Mouse (Mus musculus): ENCODE data around the gene Trim17.
"Not testable (repeated sequence)": the region's sequence is repeated elsewhere in the genome, so short reads cannot be mapped to it uniquely, and the experiment has no call there.

The Trim17 gene

DNA sequence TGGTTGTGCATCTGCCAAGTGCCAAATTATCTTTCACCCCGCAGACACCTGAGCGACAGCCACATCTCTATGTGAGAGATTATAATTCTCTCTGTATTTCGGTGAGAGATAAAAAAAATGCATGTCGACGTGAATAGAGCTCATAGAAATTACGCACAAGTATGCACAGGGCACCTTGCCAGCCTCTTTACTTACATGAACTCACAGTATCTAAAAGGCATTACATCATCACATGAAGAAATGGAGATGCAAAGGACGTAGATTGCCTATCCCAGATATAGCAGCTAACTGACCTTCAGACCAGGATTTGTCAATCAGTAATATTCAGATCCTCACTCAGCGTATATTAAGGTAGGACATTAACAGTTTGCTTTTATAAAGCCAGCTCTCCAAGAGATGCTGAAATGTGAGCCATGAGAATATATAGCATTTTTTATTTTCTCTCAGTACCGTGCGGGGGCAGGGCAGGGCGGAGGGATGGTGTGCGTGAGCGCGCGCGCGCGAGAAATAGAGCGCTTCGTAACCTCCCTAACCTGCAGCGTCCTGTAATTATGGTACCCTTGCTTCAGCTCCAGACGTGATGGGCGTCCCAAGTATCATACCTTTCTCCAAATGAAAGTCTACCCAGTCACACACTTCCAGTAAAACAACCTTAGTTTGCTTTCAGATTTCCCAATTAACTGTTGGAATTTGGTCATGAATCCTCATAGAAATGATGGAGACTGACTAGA, 6.5 kb upstream of the Trim17 start:
- no peak for DNase-seq (ENCODE audit: low spot score)

DNA sequence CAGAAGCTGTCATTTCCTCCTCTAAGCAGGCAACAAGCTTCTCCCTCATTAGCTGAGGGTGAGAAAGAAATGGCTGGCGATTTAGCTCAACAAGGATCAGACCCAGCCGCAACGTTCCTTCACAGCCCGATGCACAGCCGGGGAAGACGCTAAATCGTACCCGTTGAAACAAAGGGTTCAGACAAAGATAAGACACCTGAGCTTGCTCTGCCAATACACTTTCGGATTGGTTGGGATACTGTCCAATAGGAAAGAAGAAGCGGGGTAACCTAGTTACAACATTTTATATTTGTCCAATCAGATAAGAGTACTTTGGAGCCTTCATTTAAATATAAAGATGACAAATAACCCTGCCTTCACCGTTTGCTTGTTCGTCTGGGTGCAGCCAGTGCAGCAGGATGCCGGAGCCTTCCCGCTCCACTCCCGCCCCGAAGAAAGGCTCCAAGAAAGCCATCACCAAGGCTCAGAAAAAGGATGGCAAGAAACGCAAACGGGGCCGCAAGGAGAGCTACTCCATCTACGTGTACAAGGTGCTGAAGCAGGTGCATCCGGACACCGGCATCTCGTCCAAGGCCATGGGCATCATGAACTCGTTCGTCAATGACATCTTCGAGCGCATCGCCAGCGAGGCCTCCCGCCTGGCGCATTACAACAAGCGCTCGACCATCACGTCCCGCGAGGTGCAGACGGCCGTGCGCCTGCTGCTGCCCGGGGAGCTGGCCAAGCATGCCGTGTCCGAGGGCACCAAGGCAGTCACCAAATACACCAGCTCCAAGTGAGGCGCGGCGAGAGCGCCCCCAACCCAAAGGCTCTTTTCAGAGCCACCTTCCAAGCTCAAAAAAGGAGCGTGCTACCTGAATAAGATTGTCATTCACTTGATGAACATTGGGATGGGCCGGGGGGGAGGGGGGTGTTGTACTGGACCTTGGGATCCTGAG, 5.7 kb upstream of the Trim17 start, which contains the start of gene Hist3h2ba:
Gene Hist3h2ba (plus strand): TSS at position 379 of the 938 bp plus-strand sequence.
- no peak for DNase-seq (ENCODE audit: low spot score)

DNA sequence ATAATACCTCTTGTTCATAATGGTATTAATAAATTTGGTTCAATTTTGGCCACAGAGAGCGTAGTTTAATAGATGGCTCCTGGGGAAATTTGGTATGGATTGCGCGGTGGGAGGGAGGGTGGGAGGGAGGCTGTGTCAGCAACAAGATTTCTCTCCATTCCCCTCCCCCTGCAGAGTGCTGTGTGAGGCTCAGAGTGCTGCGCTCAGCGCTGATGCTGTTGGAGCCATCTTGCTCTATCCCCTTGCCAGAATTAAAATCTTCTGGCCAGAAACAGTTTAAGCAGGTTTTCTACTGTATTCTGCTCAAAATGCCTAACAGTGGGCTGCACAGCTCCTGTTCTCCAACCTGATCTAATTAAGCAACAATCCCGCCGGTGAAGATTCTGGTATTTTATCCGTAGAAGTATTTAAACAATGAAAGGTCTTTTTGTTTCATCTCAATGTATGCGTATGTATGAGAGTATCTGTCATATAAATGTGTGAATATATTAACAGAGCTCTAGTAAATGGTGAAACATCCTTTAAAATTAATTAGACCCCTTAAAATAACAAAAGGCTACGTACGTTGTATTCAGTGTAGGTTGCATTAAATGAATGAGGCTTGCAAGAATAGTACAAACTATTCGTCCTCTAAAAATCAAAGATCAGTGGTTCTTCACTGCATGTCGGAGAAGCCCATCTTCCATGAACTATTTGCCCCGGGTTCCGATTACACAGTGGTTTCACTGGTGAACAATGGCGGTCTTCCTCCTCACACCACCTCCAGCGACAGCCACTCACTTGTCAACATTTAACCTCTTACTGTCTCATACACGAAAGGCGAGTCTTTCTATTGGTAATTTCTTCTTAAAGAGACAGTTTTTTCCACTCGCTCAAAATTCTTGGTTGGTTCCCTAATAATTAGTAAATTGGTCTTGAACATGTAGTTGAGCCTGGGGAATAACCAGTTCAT, 4.7 kb upstream of the Trim17 start:
- DNase-seq (ENCODE audit: low spot score), result no peak

DNA sequence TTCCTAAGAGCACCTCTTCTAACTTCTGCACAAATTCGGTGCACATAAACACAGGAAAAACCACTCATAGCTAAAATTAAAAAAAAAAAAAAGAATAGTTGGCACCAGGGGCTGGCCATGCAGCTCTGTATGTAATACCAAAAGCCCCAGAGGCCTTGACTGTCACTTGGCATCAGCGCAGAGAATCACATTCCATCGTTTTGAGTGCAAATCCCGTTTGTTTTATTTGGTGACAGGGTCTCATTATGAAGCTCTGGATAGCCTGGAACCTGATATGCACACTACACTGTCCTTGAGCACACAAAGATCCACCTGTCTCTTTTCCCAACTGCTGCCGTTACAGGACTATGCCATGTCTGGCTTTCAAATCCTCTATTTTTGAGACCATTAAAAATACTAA, 3.3 kb upstream of the Trim17 start:
- no peak for DNase-seq (ENCODE audit: low spot score)

DNA sequence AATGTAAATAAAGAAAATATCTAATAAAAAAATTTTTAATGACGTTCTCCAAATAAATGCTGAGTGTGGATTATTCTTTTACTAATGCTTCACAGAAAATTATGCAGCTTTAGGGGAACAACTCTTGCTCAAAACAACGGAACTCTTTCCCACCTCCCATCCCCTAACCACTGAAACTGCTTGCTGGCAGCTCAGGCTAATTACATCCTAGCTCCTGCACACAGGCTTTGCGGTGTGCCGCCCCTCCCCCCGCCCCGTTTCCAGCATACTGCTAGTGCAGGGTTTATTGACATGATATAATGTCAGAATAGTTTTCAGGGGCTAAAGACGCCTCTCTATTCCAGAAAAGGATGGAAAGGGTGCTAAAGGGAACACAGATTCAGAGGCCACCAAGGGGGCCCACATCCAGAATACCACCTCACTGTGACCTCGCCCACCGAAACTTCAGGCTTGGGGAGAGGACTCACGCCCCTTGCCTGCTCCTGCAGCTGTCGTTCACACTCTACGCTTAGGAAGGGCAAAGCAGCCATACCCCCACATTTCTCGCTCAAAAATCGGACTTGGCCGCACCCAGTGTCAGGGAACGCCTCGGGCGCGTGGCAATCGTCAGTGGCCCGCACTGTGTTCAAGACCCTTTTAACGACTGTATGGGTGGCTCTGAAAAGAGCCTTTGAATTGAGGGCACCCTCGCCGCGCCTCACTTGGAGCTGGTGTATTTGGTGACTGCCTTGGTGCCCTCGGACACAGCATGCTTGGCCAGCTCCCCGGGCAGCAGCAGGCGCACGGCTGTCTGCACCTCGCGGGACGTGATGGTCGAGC, 925 bp upstream of the Trim17 start:
- no peak for DNase-seq (ENCODE audit: low spot score)

DNA sequence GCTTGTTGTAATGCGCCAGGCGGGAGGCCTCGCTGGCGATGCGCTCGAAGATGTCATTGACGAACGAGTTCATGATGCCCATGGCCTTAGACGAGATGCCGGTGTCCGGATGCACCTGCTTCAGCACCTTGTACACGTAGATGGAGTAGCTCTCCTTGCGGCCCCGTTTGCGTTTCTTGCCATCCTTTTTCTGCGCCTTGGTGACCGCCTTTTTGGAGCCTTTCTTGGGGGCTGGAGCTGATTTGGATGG, 390 bp upstream of the Trim17 start:
- not testable (repeated sequence) for DNase-seq (ENCODE audit: low spot score)

DNA sequence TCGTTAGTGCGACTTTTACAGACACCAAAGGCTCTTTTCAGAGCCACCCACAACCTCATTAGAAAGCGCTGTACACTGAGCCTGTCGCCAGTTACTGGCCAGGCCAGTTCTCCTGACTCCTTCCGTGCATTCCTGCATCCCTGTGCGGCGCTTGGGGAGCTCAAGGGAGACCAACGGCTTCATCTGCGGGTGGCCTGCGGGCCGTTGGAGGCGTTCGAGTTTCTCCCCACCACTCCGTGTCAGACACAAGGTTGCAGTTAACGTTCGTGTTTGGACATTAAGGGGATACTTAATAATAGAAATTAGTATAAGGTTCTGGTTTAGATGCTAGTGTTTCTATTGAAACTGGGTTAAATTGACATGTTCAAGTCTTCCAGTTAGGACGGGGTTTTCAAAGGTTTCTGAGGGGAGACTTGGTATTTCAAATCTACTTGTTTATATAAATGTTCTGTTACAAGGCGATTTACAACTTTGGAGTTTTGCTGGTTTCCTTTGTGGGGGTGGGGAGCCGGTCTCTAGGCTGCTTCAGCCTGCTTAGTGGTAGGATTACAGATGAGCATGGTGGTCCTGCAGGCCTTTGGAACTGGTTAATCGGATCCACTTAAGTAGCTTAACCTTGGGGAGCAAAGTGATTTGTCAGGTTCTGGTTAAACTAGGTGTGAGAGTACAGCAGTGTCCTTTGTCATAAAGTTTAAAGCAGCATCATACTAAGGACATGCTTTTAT, 820 bp downstream of the Trim17 start:
- no peak for DNase-seq (ENCODE audit: low spot score)

DNA sequence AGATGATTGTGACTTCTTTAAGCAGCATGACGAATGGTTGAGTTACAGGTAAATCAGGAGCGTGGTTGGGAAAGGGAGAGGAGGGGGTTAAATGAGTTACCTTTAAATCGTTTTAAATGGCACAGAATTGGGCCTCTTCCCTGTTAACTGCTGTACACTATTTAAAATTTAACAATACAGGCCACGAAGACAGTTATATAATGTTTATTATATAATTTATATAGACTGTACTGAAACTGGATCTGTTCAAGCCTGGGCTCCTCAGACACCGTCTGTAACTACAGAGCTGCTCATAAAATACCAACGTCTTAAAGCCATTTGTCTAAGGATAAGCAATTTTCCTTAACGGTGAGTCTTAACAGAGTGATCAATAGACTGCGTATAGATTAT, 1.4 kb downstream of the Trim17 start:
- no peak for DNase-seq (ENCODE audit: low spot score)

DNA sequence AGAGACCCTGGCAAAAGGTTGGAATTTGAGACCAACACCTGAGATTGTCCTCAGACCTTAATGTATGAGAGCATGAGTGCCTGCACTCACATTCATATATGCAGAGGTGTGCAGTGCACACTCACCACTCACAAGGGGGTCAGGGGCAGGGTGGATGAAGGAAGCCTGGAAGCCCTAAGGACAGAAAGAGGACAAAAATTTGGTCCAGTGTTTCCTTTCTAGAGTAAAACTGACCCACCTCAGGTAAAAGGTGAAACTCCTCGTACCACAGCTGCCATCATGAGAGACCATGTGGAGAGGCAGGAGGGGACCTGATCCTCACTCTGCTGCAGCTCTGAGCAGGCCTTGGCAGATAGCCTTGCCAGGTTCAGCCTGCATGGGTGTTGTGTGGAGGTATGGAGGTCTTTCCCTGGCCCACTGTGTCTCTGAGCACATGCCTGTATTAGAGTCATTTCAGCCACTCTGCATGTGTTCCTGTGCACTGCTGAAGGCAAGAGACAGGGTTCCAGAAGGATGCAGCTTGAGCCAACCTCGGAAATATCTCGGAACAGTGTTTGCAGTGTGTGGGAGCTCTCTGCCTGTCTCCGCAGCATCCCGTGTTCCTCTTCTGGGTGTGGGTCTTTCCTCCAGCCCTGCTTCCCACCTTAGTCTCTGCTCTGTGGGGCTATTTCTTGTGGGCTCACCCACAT, 2.9 kb downstream of the Trim17 start:
- DNase-seq (ENCODE audit: low spot score), result no peak

DNA sequence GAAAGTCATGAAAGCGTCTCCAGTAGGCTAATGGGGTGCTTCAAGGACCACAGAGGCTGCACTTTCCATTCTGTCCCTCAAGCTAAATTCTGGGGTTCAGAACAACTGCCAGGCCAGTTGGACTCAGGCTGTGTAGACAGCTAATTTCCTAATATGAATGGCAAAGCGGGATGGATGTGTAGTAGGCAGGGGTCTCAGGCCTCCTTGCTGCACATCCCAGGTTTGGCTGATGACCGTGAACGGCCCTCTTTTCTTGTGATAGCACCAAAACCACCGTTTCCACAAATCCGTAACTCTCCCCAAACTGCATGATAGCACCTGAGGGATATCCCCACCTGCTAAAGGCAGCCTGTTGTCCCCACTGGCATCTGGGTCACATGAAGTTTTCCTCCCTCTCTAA, 4.1 kb downstream of the Trim17 start:
- DNase-seq (ENCODE audit: low spot score), result no peak

DNA sequence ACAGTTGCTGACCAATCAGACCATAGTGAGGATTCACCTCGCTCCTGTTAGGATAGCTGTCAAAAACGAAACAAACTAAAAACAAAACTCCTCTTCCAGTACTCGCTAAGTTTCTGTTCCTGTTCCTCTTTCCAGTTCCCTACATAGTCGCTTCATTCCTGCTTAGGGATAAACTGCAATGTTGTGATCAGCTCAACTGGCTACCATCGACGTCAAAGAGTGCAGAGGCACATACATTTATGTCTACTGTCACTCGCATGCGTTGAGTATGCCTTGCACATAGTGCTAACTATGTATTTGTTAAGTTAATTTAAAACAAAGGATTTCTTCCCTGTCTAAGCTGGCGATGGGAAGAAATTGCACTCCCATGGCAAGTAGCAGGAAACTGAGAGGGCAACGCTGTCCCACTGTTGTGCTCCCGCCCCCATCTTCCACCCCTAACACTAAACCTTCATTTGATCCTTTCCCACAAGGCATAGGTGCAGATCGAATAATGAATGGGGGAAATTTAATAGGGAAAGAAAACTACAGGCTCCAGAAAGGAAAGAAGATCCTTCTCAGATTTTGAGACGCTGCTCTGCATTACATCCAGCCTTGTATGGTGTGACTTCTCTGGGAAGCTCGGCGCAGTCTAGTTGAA, 4.8 kb downstream of the Trim17 start:
- no peak for DNase-seq (ENCODE audit: low spot score)

DNA sequence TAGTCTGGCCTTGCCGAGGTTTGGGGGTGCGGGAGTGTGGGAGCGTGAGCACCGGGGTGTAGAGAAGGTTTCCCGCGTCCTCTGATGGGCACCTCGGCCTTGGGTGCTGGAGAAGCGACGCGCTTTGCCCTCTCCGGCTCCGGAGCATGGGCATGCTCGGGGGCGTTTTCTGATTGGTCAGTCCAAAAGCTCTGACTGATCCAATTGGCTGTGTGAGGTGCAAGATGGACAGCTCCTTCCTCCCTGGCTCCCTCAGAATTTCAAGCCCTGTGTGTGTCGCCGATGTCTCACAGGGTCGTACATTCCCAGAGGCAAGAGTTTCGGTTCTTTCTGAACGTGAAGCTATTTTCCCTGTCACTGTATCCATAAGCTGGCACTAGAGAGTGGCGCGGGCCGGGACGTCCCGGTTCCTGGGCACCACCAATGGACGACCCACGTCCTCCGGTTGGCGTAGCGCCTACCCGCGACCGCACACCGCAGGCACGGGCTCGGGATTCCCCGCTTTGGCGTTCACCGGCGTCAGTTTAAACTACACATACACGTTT, 5.5 kb downstream of the Trim17 start:
- peak; percentile 36 for DNase-seq (ENCODE audit: low spot score)

DNA sequence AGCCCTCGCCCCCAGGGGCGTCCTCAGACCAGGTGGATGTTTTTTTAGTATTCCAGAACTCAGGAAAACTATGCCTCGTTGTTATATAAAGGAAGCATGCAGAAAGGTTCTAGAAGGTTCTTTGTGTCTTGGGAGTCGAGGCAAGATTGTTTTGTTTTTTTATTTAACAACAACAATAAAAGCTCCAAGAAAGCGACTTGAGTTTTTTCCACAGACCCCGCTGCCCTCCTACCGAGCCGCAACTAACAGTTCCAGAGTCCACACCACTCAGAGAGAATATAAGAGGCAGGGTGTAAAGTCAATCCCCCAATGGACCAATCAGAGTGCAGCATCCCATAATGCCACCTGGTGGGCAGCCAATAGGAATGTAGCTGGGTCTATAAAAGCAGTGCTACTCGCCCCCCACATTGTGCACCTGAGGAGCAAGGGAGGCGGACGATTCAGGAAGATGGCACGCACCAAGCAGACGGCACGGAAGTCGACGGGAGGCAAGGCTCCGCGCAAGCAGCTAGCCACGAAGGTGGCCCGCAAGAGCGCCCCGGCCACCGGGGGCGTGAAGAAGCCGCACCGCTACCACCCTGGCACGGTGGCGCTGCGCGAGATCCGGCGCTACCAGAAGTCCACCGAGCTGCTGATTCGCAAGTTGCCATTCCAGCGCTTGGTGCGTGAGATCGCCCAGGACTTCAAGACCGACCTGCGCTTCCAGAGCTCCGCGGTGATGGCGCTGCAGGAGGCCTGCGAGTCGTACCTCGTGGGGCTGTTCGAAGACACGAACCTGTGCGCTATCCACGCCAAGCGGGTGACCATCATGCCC, 7.1 kb downstream of the Trim17 start:
- no peak for DNase-seq (ENCODE audit: low spot score)

DNA sequence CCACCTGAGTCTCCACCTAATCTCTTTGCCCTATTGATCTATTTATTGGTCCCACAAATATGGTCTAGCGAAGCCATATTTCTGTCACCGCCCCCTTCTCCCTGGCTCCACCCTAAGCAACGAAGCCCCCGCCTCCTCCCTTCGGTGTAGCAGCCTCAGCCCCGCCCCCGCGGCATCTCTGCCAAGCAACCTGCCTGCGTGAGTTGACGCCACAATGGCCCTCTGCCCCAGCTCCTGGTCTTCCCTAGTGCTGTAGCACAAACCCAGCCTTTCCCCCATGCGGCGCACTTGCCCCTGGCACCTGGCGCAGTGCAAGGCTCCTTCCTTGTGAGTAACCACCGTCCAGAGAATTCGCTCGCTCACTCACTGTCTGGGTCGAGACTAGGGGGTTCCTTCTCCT, 9.1 kb downstream of the Trim17 start:
- DNase-seq (ENCODE audit: low spot score), result no peak

DNA sequence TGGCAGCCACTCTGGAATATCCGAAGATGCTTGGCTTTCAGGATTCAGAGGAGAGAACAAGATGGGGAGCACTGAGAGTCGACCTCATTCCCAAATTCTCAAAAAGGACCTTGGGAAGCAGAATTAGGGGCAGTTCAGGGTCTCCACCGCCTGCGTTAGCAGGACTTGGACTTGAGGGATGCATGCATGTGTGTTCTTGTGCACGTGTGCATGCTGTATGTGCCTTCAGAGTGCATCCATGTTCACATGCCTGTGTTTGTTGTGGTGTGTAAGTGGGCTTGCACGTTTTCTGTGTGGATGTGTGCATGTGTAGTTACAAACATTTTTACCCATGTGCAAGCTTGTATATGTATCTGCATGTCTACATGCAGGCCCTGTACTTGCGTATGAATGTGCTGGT, 9.7 kb downstream of the Trim17 start:
- DNase-seq (ENCODE audit: low spot score), result no peak

DNA sequence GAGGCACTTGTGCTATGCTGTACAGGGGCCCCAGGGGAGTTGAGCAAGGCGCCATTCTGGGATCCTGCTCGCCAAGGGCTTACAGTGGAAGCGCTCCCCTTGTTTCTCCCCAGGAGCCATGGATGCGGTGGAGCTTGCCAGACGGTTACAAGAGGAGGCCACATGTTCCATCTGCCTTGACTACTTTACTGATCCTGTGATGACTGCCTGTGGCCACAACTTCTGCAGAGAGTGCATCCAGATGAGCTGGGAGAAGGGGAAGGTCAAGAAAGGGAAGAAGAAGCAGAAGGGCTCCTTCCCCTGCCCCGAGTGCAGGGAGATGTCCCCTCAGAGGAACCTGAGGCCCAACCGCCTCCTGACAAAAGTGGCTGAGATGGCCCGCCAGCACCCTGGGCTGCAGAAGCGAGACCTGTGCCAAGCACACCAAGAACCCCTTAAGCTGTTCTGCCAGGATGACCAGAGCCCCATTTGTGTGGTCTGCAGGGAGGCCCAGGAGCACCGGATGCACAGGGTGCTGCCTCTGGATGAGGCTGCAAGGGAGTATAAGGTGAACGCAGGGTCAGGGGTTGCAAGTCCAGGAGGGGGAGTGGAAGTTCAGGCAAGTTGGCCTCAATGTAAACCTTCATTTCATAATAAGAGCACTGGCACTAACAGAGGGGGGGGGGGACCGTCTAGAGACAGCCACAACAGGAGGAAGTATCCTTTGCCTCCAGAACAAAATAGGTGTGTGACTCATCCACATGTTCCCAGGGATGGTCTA, 10.7 kb downstream of the Trim17 start:
- no peak for DNase-seq (ENCODE audit: low spot score)

DNA sequence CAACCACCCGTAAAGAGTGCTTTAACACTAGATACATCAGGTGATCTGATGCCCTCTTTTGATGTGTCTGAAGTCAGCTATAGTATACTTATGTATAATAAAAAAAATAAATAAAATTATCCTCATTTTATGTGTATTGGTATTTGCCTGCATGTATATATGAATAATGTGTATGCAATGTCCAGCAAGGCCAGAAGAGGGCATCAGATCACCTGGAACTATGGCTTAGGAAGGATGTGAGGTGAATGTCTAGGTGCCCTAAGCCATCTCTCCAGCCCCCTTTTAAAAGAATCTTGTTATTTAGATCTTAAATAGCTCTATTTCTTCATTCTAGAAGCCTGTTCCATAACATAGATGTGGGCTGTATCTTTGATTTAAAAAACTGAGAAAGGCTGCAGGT, 12.9 kb downstream of the Trim17 start:
- DNase-seq (ENCODE audit: low spot score), result no peak

DNA sequence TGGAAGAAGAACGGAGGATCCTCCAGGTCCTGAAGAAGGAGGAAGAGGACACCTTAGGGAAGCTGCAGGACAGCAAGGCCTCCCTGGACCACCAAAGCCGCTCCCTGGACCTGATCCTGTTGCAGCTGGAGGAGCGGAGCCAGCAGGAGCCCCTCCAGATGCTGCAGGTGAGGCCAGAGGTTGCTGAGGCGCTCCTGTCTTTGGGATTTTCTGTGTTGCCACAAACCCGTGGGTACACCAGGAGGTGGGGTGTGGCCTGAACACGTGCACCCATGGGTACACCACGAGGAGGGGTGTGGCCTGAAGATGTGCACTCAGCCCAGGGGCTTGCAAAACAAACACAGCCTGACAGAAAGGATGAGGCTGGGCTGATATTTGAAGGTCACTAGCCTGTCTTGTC, 14.1 kb downstream of the Trim17 start:
- no peak for DNase-seq (ENCODE audit: low spot score)

Data from ovary, postnatal 14 days (tissue).